Mouse (Mus musculus) E14TG2a.4 (cell line): Measurements from ENCODE around the gene Tmx2.

Source experiments
- CTCF ChIP-seq: conservative IDR thresholded peaks from 2 replicates; pipeline ENCODE4 v1.5.1; 2014; ENCODE audit warnings: low read length
- POU5F1 ChIP-seq: IDR thresholded peaks from 2 replicates; pipeline ENCODE4 v1.6.1; 2014; ENCODE audit warnings: low read length, borderline replicate concordance

DNA sequence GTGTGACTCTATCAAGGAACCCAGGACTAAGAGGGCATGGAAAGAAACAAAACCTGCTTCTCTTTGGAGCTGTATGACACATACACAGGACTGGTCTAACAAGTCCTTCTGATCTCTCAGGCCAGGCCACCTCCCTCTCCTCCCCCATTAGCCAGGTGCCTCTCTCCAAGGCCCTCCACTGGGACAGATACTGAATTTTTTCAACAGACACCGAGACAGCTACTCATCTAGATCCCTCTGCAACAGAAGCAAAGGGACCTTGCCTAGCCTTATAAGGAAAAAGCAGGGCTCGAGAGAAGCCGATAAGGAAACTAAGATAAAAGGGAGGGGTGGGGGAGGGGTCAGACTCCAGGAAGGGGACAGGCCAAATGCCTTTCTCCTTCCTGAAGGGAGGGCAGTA lies 45.9 kb downstream of the Tmx2 start:
- TF ChIP-seq CTCF (no peak), POU5F1 (no peak)
